Mouse (Mus musculus) thymus, postnatal 10 days (tissue): ENCODE results near the gene Ccnd1.

Experiments used
- DNase-seq, 2 experiments: peaks; one replicate each; pipeline ENCODE4 v3.0.0; 2021; ENCODE audit warnings: low spot score in 2 of 2

The Ccnd1 gene

GRCm38 (mm10) chr7:144939344-144940002, at the start of gene Ccnd1:
Gene Ccnd1, minus strand, starts transcription at chr7:144939925.
- DNase-seq, result peak in 1 of 2 experiments; percentile 33

GRCm38 (mm10) chr7:144988856-144989255, 49.1 kb upstream of the Ccnd1 start:
- no peak for DNase-seq

GRCm38 (mm10) chr7:144985100-144985499, 45.4 kb upstream of the Ccnd1 start:
- no peak for DNase-seq

- no peak for DNase-seq
These were observed 42.8 kb upstream of the Ccnd1 start for GRCm38 (mm10) chr7:144982358-144983110.

GRCm38 (mm10) chr7:144981426-144982079, 41.8 kb upstream of the Ccnd1 start:
- DNase-seq, result no peak

- peak; percentile 35 to 44 for DNase-seq
These were observed 40.1 kb upstream of the Ccnd1 start for GRCm38 (mm10) chr7:144979814-144980213.

- no peak for DNase-seq
These were observed 37.4 kb upstream of the Ccnd1 start for GRCm38 (mm10) chr7:144977121-144977520.

GRCm38 (mm10) chr7:144973461-144973860, 33.7 kb upstream of the Ccnd1 start:
- DNase-seq, result no peak

- no peak for DNase-seq
These were observed 32.0 kb upstream of the Ccnd1 start for GRCm38 (mm10) chr7:144971769-144972168.

GRCm38 (mm10) chr7:144970997-144971768, 31.5 kb upstream of the Ccnd1 start:
- DNase-seq, result no peak

- DNase-seq, result no peak
These were observed 26.2 kb upstream of the Ccnd1 start for GRCm38 (mm10) chr7:144965893-144966292.

GRCm38 (mm10) chr7:144964316-144964715, 24.6 kb upstream of the Ccnd1 start:
- DNase-seq, result no peak

- no peak for DNase-seq
These were observed 24.2 kb upstream of the Ccnd1 start for GRCm38 (mm10) chr7:144963911-144964310.

GRCm38 (mm10) chr7:144958509-144959395, 19.0 kb upstream of the Ccnd1 start:
- DNase-seq, result no peak

- peak in 1 of 2 experiments; percentile 61 for DNase-seq
These were observed 3.5 kb upstream of the Ccnd1 start for GRCm38 (mm10) chr7:144943254-144943653.

- DNase-seq, result no peak
These were observed 3.0 kb upstream of the Ccnd1 start for GRCm38 (mm10) chr7:144942744-144943135.

GRCm38 (mm10) chr7:144942071-144942743, 2.5 kb upstream of the Ccnd1 start:
- DNase-seq, result no peak

GRCm38 (mm10) chr7:144941242-144941831, 1.6 kb upstream of the Ccnd1 start:
- peak in 1 of 2 experiments; percentile 34 for DNase-seq

GRCm38 (mm10) chr7:144940585-144940984, 860 bp upstream of the Ccnd1 start:
- DNase-seq, result no peak

- DNase-seq, result no peak
These were observed 362 bp upstream of the Ccnd1 start for GRCm38 (mm10) chr7:144940003-144940571.
